Mouse (Mus musculus): ENCODE results near the gene Evx1. TPM values are rescaled to one million over a fixed set of nuclear protein-coding genes. Genes with fewer than 3 reads are reported as not detected.

The Evx1 gene
- polyA plus RNA-seq (2014; fragmentation: Nextera tagmentation; extraction: Ambion mirVana) = 0.12 and 0.14 TPM in 2 replicates

DNA sequence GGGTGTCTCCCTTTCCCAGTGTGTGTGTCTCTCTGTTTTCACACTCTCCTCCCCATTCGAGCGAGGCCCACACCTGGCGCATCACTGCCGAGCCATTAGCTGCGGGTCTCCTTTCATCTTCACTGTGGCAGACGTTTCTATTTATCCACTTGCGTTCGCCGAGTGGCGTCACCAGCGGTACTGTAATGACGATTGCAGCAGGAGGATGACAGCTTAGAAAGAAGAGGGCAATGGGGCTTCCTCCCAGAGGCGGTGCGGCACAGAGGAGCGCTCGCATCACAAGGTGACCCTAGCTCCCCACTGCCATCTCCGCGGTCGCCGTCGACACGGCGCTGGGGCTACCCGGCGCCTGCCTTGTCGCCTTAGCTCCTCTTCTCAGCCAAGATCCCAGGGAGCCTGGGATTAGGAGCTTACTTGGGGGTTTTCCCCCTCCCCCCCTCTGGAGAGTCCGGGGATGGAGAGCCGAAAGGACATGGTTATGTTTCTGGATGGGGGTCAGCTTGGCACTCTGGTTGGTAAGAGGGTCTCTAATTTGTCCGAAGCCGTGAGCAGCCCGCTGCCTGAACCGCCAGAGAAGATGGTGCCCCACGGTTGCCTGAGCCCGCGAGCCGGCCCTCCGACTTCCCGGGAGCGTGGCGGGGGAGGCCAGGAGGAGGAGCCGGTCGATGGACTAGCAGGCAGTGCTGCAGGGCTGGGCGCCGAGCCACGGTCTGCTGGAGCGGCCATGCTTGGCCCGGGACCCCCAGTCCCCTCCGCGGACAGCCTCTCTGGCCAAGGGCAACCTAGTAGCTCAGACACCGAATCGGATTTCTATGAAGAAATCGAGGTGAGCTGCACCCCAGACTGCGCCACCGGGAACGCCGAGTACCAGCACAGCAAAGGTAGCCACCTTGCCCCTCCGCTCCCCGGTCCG, at the start of gene Evx1:
Gene Evx1 (plus strand): TSS at position 108 of the 913 bp plus-strand sequence.
- no peaks in the 10 kb centered on the region for H3K36me3 ChIP-seq (ENCODE audit: control insufficient read depth, insufficient read depth, low read length)
- H3K27me3 ChIP-seq (ENCODE audit: control insufficient read depth, insufficient read depth, low read length) = peaks cover 84% of the 10 kb centered on the region
- H3K9ac ChIP-seq (replicated peaks; ENCODE audit: low read depth, low read length) = no peak within 1 kb of the TSS
- peak within 1 kb of the TSS; percentile 14; the same call in 1 of the 2 replicates for H3K4me2 ChIP-seq (replicated peaks; ENCODE audit: low read depth, low read length)
- H3K9me3 ChIP-seq (ENCODE audit: control insufficient read depth, low read depth, low read length) = no peaks in the 10 kb centered on the region
- ATAC-seq (ENCODE audit: insufficient number of reproducible peaks, insufficient read depth, low FRiP score, low read depth) = peak; percentile 49; the same call in 1 of the 2 replicates
- 0 out of 2 replicates have a peak within 1 kb of the TSS, but pooled peaks have one; percentile 9 for H3K4me3 ChIP-seq (ENCODE audit: low read depth, low read length)
- peaks cover 5% of the 10 kb centered on the region; the same call in 1 of the 2 replicates for H3K4me1 ChIP-seq (ENCODE audit: control insufficient read depth, insufficient read depth, low read length)
- no peak within 1 kb of the TSS for H3K27ac ChIP-seq (ENCODE audit: low read length)
- under 1% methylated on average over 59 of the region's 59 CpGs for WGBS

DNA sequence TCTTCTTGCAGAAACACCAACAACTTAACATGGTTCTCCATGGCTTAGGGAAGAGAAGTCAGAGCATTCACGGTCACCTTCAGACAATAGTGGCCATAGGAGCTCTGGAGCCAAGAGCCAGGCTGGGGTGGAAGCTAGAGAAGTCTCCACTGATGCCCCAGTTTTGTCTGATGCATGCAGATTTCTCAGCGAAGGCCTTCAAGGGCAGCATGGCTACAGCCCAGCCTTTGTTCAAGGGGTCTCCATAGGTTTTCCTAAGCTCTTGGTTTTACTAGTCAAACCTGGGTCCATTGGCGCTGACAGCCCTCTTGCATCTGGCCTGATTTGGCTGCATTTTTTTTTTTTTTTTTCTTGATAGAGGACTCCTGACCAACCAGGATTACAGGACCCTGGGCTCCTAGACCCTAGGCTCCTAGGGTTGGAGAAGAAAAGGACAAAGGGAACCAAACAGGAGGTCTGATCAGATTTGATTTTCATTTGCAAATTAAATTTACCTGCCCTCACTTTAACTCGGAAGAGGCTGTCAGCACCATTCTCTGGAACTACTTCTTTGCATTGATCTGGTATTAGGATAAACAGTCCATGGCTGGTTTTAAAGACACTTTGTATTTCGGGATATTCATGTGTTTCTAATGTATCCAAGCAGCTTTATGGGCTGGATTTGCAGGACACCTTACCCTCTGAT, 49.0 kb upstream of the Evx1 start:
- Histone ChIP-seq H3K27me3 (ENCODE audit: control insufficient read depth, insufficient read depth, low read length) (peaks cover 67% of the 10 kb centered on the region), H3K9me3 (ENCODE audit: control insufficient read depth, low read depth, low read length) (no peaks in the 10 kb centered on the region), H3K4me3 (ENCODE audit: low read depth, low read length) (no peak overlapping the region), H3K36me3 (ENCODE audit: control insufficient read depth, insufficient read depth, low read length) (no peaks in the 10 kb centered on the region), H3K4me1 (ENCODE audit: control insufficient read depth, insufficient read depth, low read length) (0 out of 2 replicates have a peak, but pooled peaks cover 5% of the 10 kb centered on the region), H3K4me2 (replicated peaks; ENCODE audit: low read depth, low read length) (no peak overlapping the region), H3K9ac (replicated peaks; ENCODE audit: low read depth, low read length) (no peak overlapping the region), H3K27ac (ENCODE audit: low read length) (no peak overlapping the region)
- WGBS = 2% methylated on average over 5 of the region's 5 CpGs
- no peak for ATAC-seq (ENCODE audit: insufficient number of reproducible peaks, insufficient read depth, low FRiP score, low read depth)

DNA sequence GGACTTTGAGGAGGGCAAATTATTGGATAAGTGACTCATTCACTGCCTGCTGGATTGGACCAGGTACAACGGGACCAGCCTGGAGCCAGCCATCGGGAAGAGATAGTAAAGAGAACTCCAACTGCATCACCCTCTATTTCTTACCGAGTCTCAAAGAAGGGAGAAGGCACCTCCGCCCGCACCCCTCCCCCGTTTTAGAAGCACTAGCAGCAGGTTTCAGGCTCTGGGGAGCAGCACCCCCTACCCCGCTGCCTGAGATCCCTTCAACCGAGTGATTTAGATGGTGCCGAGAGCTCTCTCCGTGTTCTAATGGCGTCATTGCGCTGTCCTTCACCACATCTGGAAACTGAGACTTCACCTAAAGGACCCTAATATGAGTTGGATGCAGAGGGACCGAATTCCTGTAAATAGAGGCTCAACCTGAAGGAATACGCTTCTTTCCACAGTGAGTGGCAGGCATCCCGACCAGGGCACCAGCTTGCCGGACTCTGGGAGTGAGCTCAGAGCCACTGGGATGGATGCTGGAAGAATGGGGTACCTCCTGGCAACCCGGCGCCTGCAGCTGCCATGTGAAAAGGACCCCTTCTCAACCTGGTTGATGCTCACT, 47.9 kb upstream of the Evx1 start:
- 2% methylated on average over 18 of the region's 18 CpGs for WGBS

DNA sequence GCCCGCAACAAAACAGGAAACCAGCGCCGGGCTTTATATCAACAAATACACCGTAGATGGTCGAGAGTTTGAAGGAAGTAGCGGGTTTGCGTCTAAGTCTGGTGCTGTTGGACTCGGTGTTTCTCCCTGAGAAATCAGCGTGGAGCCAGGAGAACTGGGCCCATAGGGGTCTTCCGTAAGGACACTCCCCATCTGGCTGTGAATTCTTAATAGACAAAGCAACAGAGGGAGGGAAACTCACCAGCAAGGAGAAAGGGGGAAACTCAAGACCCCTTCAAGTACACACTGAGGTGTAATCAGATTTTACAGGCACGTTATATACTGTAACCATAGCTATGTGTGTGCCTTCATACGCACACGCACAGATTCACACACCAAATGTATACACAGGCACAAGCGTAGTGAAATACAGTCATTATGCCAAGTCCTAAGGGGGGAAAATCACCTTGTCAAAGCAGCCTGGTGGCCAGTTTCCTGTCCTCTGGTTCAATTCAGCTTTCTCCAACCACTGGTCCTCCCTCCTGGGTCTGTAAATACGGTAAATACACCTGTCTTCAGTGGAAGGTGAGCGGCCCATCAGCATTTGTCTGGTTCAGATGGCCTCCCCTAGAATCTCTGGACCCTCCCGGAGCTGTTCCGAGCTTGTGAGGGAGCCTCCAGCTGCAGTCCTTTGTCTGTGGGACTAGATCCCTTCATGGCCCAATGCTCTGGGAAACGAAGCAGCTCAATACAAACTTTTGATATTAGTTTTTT, 47.2 kb upstream of the Evx1 start:
- Histone ChIP-seq H3K4me1 (ENCODE audit: control insufficient read depth, insufficient read depth, low read length) (no peaks in the 10 kb centered on the region), H3K9me3 (ENCODE audit: control insufficient read depth, low read depth, low read length) (no peaks in the 10 kb centered on the region), H3K27ac (ENCODE audit: low read length) (no peak overlapping the region), H3K27me3 (ENCODE audit: control insufficient read depth, insufficient read depth, low read length) (peaks cover 78% of the 10 kb centered on the region), H3K4me3 (ENCODE audit: low read depth, low read length) (no peak overlapping the region), H3K4me2 (replicated peaks; ENCODE audit: low read depth, low read length) (no peak overlapping the region), H3K36me3 (ENCODE audit: control insufficient read depth, insufficient read depth, low read length) (no peaks in the 10 kb centered on the region), H3K9ac (replicated peaks; ENCODE audit: low read depth, low read length) (no peak overlapping the region)
- ATAC-seq (ENCODE audit: insufficient number of reproducible peaks, insufficient read depth, low FRiP score, low read depth) = no peak
- WGBS = 1% methylated on average over 19 of the region's 19 CpGs

More for the DNA sequence above, 47.9 kb upstream of the Evx1 start:
- no peaks in the 10 kb centered on the region for H3K4me1 ChIP-seq (ENCODE audit: control insufficient read depth, insufficient read depth, low read length)
- no peak overlapping the region for H3K9ac ChIP-seq (replicated peaks; ENCODE audit: low read depth, low read length)
- no peaks in the 10 kb centered on the region for H3K9me3 ChIP-seq (ENCODE audit: control insufficient read depth, low read depth, low read length)
- no peak overlapping the region for H3K27ac ChIP-seq (ENCODE audit: low read length)
- no peak for ATAC-seq (ENCODE audit: insufficient number of reproducible peaks, insufficient read depth, low FRiP score, low read depth)
- H3K27me3 ChIP-seq (ENCODE audit: control insufficient read depth, insufficient read depth, low read length) = peaks cover 73% of the 10 kb centered on the region
- H3K4me3 ChIP-seq (ENCODE audit: low read depth, low read length) = no peak overlapping the region
- no peaks in the 10 kb centered on the region for H3K36me3 ChIP-seq (ENCODE audit: control insufficient read depth, insufficient read depth, low read length)
- H3K4me2 ChIP-seq (replicated peaks; ENCODE audit: low read depth, low read length) = no peak overlapping the region

DNA sequence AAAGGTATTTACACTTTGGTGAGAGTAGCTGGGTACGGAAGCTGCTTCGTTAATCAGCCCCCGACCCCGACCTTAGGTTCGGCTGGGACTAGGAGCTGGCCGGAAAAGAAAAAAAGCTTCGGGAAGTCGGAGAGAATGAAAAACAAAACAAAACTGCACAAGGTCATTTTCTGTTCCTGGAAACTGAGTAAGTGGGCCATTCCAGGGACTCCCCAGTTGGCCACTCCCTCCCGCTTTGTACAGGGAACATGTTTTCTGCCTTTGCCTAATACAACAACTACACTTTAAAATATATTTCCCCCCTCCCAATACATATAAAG, 46.7 kb upstream of the Evx1 start:
- no peaks in the 10 kb centered on the region for H3K9me3 ChIP-seq (ENCODE audit: control insufficient read depth, low read depth, low read length)
- WGBS = 3% methylated on average over 9 of the region's 9 CpGs
- H3K4me2 ChIP-seq (replicated peaks; ENCODE audit: low read depth, low read length) = no peak overlapping the region
- H3K27me3 ChIP-seq (ENCODE audit: control insufficient read depth, insufficient read depth, low read length) = peaks cover 81% of the 10 kb centered on the region
- H3K9ac ChIP-seq (replicated peaks; ENCODE audit: low read depth, low read length) = no peak overlapping the region
- no peak for ATAC-seq (ENCODE audit: insufficient number of reproducible peaks, insufficient read depth, low FRiP score, low read depth)
- no peak overlapping the region for H3K27ac ChIP-seq (ENCODE audit: low read length)
- H3K4me3 ChIP-seq (ENCODE audit: low read depth, low read length) = no peak overlapping the region
- H3K4me1 ChIP-seq (ENCODE audit: control insufficient read depth, insufficient read depth, low read length) = no peaks in the 10 kb centered on the region
- no peaks in the 10 kb centered on the region for H3K36me3 ChIP-seq (ENCODE audit: control insufficient read depth, insufficient read depth, low read length)

DNA sequence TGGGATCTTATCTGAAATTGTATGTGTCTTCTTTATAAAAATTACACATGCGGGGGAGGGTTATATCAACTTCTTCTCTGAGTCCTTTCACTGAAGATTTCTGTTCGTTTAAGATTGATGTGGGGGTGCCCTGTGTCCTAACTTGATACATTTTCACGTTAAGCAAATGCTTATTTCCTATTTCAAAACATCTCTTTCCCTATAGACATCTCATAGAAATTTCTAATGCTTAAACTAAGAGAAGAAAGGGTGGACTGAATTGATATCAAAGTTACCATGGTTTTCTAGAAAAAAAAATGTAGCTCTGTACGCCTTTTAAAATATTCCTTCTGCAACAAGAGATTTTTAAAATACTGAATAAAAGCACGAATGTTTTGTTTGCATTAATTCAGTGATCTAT, 46.1 kb upstream of the Evx1 start:
- Histone ChIP-seq H3K9ac (replicated peaks; ENCODE audit: low read depth, low read length) (no peak overlapping the region), H3K27ac (ENCODE audit: low read length) (no peak overlapping the region)
- WGBS = 17% methylated on average over 5 of the region's 5 CpGs

DNA sequence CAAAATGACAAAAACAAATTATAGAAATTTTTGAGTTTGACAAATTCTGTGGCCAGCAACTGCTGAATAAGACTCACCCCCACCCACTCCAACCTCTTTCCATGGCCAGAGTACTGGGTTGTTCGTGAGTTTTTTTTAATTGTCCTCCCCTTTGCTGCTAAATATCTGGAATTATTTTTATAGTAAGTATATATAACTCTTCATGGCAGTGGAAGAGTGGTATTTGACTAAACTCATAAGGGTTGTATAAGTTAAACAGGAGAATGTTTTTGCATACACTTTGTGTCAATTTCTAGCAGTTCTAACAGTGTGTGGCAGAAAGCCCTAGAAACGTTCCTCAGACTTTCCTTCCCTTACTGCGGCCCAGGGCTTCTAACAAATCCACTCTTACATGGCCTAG, 45.6 kb upstream of the Evx1 start:
- H3K4me2 ChIP-seq (replicated peaks; ENCODE audit: low read depth, low read length) = no peak overlapping the region
- no peaks in the 10 kb centered on the region for H3K9me3 ChIP-seq (ENCODE audit: control insufficient read depth, low read depth, low read length)
- H3K4me3 ChIP-seq (ENCODE audit: low read depth, low read length) = no peak overlapping the region
- no peak overlapping the region for H3K9ac ChIP-seq (replicated peaks; ENCODE audit: low read depth, low read length)
- H3K4me1 ChIP-seq (ENCODE audit: control insufficient read depth, insufficient read depth, low read length) = no peaks in the 10 kb centered on the region
- WGBS = 6% methylated on average over 3 of the region's 3 CpGs
- ATAC-seq (ENCODE audit: insufficient number of reproducible peaks, insufficient read depth, low FRiP score, low read depth) = no peak
- peaks cover 88% of the 10 kb centered on the region for H3K27me3 ChIP-seq (ENCODE audit: control insufficient read depth, insufficient read depth, low read length)
- no peak overlapping the region for H3K27ac ChIP-seq (ENCODE audit: low read length)
- H3K36me3 ChIP-seq (ENCODE audit: control insufficient read depth, insufficient read depth, low read length) = no peaks in the 10 kb centered on the region

More for the DNA sequence above, 46.1 kb upstream of the Evx1 start:
- Histone ChIP-seq H3K27me3 (ENCODE audit: control insufficient read depth, insufficient read depth, low read length) (peaks cover 86% of the 10 kb centered on the region), H3K4me3 (ENCODE audit: low read depth, low read length) (no peak overlapping the region), H3K9me3 (ENCODE audit: control insufficient read depth, low read depth, low read length) (no peaks in the 10 kb centered on the region), H3K4me1 (ENCODE audit: control insufficient read depth, insufficient read depth, low read length) (no peaks in the 10 kb centered on the region), H3K4me2 (replicated peaks; ENCODE audit: low read depth, low read length) (no peak overlapping the region), H3K36me3 (ENCODE audit: control insufficient read depth, insufficient read depth, low read length) (no peaks in the 10 kb centered on the region)
- no peak for ATAC-seq (ENCODE audit: insufficient number of reproducible peaks, insufficient read depth, low FRiP score, low read depth)

DNA sequence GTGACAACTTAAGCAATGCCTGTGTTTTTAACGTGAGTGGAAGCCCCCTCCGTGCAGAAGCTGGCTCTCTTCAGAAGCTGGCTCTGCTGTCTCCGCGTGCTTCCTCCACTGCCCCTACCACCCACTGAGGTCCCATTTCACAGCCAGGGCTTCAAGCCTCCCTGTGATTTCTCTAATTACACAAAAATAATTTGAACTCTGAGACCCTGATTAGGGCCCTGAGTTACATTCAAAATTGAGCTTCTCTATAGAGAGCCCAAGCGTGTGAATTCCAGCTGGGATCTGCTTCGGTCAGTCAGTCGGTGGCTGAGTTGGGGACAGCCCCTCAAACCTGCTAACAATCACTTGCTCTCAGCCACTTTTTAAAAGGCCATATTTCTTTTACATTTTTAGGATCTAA, 45.0 kb upstream of the Evx1 start:
- WGBS = 2% methylated on average over 7 of the region's 7 CpGs
- no peaks in the 10 kb centered on the region for H3K4me1 ChIP-seq (ENCODE audit: control insufficient read depth, insufficient read depth, low read length)
- H3K4me3 ChIP-seq (ENCODE audit: low read depth, low read length) = no peak overlapping the region
- H3K27ac ChIP-seq (ENCODE audit: low read length) = no peak overlapping the region
- H3K36me3 ChIP-seq (ENCODE audit: control insufficient read depth, insufficient read depth, low read length) = no peaks in the 10 kb centered on the region
- H3K9me3 ChIP-seq (ENCODE audit: control insufficient read depth, low read depth, low read length) = no peaks in the 10 kb centered on the region
- H3K9ac ChIP-seq (replicated peaks; ENCODE audit: low read depth, low read length) = no peak overlapping the region
- H3K27me3 ChIP-seq (ENCODE audit: control insufficient read depth, insufficient read depth, low read length) = peaks cover 89% of the 10 kb centered on the region
- no peak overlapping the region for H3K4me2 ChIP-seq (replicated peaks; ENCODE audit: low read depth, low read length)
- no peak for ATAC-seq (ENCODE audit: insufficient number of reproducible peaks, insufficient read depth, low FRiP score, low read depth)
